Mouse (Mus musculus) bone marrow macrophage, adult 2 months (primary cell): ENCODE measurements around the gene Psmb3. TPM values are rescaled to one million over a fixed set of nuclear protein-coding genes. Genes with fewer than 3 reads are reported as not detected.

Experiments used
- H3K27ac ChIP-seq: 2 replicates; pipeline ENCODE4 v1.5.1; 2012; ENCODE audit warnings: low read depth, low read length; ENCODE audit not compliant: insufficient read depth
- H3K4me1 ChIP-seq: 2 replicates; pipeline ENCODE4 v1.6.1; 2012; ENCODE audit warnings: low read length; ENCODE audit not compliant: control insufficient read depth, insufficient read depth
- H3K4me3 ChIP-seq: 2 replicates; pipeline ENCODE4 v1.5.1; 2012; ENCODE audit warnings: mild to moderate bottlenecking, low read length, moderate library complexity; ENCODE audit not compliant: insufficient read depth
- CTCF ChIP-seq: IDR thresholded peaks from 2 replicates; pipeline ENCODE4 v1.5.1; 2012; ENCODE audit warnings: low read depth, mild to moderate bottlenecking, low read length, moderate library complexity
- POLR2A ChIP-seq: IDR thresholded peaks from 2 replicates; pipeline ENCODE4 v1.6.1; 2012; ENCODE audit warnings: mild to moderate bottlenecking, low read depth, low read length, borderline replicate concordance
- polyA plus RNA-seq: library from polyadenylated mRNA; stranded (reverse); fragments of >200 nt; gene quantifications from 2 replicates; pipeline ENCODE4 v1.2.4, GENCODE M21; 2012; ENCODE audit not compliant: missing spikeins, insufficient read depth, insufficient read length

Gene Psmb3
- polyA plus RNA-seq, 1 experiment: 125 TPM

DNA sequence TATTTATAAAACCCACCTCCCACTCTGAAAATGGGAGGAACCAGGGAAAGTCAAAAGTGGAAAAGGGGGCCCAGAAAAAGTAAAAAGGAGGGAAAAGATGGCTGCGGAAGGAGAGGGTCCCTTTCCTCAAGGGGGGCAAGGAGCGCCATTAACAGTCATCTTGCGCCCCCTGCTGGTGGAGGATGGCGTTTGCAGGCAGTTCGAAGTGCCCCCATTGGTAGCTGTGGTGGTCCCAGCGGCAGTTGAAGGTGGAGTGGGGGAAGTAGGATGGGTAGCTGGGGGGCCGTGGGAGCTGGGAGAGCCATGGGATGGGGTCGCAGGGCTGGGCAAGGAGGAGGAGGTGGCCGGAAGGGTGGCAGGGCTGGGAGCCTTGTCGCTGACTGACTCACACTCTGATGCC is 13.3 kb upstream of the Psmb3 start:
- no peak overlapping the region for H3K27ac ChIP-seq
- TF ChIP-seq POLR2A: no peak
- TF ChIP-seq CTCF: peak; percentile 99
- H3K4me3 ChIP-seq: no peak overlapping the region
- H3K4me1 ChIP-seq: peaks cover 15% of the 10 kb centered on the region

DNA sequence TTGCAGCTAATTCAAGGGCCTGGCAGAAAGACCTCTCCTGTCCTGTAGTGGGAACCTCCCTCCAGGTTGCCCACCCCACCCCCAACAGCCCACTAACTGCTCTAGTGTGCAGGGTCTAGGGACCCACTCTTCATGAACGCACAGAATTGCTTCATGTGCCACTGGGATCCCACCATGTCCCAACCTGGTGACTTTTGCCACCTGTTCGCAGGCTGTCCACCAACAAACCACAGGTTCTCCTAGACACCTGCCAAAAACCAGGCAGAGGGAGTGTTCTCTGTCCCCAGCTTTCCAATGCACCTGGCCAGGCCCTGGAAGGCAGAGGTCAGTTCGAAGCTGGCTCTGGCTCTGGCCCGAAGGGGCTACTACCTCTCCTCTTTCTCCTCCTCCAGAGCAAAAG is 8.8 kb upstream of the Psmb3 start:
- Histone ChIP-seq H3K27ac (no peak overlapping the region), H3K4me3 (no peak overlapping the region), H3K4me1 (peaks cover 4% of the 10 kb centered on the region; the same call in 1 of the 2 replicates)
- no peak for TF ChIP-seq POLR2A
- no peak for TF ChIP-seq CTCF

GRCm38 (mm10) chr11:97694921-97695711 is 8.1 kb upstream of the Psmb3 start:
- Histone ChIP-seq H3K27ac (no peak overlapping the region), H3K4me3 (no peak overlapping the region), H3K4me1 (peaks cover 4% of the 10 kb centered on the region; the same call in 1 of the 2 replicates)
- TF ChIP-seq CTCF (no peak), POLR2A (no peak)

DNA sequence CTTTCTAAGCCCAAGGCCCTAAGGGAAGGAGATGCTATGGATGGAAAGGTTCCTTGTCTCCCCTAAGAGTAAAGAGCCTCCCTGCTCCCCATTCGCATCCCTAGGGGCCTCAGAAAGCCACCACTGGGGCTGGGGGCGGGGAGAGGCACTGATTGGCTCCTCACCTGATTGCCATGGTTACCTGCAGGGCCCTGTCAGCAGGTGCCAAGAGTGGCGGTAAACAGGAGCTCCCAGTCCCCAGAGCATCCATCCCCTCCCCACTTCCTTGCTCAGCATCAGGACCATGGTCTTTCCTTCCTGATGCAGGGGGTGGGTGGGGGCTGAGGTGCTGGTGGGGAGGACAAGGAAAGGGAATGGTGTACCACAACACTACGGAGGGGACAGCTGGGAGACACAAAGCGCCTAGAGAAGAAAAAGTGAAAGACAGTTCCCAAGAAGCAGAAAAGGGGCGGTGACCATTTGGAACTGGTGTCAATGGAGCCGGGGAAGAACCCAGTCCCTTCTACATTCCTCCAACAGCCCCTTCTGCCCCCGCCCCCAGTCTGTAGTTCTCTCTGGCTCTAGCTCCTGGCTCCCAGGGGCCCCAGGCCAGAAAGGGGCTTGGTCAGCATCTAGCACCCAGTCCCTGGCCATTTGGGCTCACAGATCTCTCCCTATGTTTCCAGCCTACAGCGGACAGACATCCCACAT is 7.3 kb upstream of the Psmb3 start:
- Histone ChIP-seq H3K4me1 (peaks cover 5% of the 10 kb centered on the region; the same call in 1 of the 2 replicates), H3K27ac (no peak overlapping the region), H3K4me3 (no peak overlapping the region)
- no peak for TF ChIP-seq POLR2A
- TF ChIP-seq CTCF: no peak

DNA sequence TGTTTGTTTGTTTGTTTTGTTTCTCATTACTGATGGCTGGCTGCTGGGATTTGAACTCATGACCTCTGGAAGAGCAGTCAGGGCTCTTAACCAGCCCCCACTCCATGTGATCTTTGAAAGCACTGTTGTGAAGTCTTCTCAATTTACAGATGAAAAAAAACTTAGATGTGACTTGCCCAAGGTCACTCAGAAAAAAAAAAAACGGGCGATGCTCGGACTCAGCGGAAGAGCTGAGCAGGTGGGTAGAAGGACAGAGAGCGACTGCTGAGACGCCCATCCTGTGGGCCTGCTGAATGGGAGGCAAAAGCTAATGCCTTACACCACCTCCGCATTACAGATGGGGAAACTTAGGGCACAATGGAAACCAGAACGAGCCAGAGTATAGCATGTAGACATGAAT is 6.5 kb upstream of the Psmb3 start:
- Histone ChIP-seq H3K27ac (no peak overlapping the region), H3K4me3 (no peak overlapping the region), H3K4me1 (peaks cover 13% of the 10 kb centered on the region)
- TF ChIP-seq POLR2A (no peak), CTCF (no peak)

GRCm38 (mm10) chr11:97697199-97697890 is 5.9 kb upstream of the Psmb3 start:
- H3K4me1 ChIP-seq: peaks cover 18% of the 10 kb centered on the region
- TF ChIP-seq POLR2A: no peak
- no peak for TF ChIP-seq CTCF
- H3K27ac ChIP-seq: no peak overlapping the region
- no peak overlapping the region for H3K4me3 ChIP-seq

DNA sequence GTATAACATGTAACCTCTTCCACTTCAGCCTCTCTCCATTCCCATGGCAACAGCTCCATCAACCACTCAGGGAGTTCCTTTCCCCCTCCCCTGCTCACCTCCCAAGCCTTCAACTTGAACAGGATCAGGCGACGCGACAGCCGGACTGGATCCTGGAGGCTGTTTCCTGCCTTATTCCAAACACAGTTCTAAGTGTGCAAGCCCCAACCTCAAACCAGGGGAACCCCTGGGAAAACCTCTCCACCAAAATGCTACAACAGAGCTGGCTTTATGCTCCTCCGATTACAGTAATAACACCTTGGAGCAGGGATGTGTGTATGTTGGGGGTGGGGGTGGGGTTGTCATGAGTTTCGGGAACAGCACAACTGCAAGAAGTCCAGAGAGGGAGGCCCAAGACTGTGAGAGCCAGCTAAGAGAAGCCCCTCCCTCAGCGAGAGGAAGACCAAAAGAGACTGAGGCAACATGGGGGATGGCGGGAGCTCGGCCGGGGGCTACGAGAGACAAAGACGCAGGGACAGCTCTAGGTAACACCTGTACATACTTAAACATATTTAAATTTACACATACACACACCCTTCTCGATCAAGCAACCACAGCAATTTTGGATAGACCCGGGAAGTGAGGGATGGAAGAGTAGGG is 5.2 kb upstream of the Psmb3 start:
- TF ChIP-seq POLR2A (no peak), CTCF (no peak)
- Histone ChIP-seq H3K4me3 (peak overlapping the region; percentile 64), H3K4me1 (peaks cover 18% of the 10 kb centered on the region), H3K27ac (no peak overlapping the region)

DNA sequence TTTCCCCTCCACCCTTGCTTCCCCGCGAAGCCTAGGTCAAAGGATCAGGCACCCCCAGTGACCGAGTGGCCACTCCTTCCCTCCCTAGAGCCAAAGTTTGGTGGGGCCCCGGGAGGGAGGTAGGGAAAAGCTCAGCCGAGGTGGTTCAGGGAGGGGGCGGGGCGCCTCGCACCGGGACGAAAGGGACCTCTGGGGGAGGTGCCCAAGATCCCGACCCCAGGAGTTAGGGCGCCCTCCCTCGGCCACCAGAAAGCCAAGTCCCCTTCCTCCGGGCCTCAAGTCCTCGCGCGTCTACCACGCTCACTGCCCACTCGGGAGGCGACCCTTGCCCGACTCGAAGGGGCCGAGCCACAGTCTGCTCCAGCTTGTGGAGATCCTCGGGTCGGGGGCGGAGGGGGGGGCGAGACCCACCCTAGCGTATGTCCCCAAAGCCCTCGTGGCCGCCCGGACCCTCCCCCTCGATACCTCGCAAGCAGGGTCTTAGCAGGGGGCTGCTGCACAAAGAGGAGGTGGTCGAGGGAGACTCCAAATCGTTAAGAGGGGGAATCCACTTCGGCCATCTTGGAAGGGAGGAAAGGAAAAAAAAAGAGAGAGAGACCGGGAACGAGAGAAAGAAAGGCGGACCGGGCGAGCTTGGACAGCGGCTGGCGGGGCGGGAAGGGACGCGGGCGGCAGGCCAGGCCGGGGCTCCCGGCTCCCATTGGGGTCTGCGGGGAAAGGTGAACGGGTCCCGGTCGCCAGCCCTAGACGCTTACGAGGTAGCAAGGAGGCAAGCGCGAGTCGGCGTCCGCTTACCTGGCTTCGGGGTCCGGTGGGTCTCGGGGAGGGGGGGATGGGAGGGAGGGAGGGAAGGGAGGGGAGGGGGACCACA is 4.2 kb upstream of the Psmb3 start:
- H3K4me3 ChIP-seq: peak overlapping the region; percentile 64
- H3K4me1 ChIP-seq: peaks cover 18% of the 10 kb centered on the region
- H3K27ac ChIP-seq: no peak overlapping the region
- TF ChIP-seq POLR2A: no peak
- no peak for TF ChIP-seq CTCF

DNA sequence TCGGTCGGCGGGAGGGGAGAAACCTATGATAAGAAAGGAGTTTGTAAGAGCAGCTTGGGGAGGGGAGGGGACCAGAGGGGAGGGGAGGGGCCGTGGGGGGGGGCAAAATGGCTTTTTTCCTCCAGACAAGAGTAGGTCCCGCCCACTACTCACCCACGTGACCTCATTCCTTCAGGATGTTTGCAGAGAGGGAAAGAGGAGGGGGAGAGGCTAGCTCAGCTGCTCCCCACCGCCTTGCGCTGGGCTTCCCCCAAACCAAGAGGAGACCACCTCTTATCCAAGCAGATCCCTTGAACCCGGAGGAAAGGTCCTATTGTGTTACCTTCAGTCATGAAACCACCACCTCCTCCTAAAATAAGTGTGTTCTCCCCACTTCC is 3.6 kb upstream of the Psmb3 start:
- TF ChIP-seq POLR2A: no peak
- TF ChIP-seq CTCF: no peak
- H3K4me3 ChIP-seq: peak overlapping the region; percentile 64
- peaks cover 22% of the 10 kb centered on the region for H3K4me1 ChIP-seq
- peak overlapping the region; percentile 32 for H3K27ac ChIP-seq
